Mouse (Mus musculus): ENCODE results near the gene Stk10. TPM values are rescaled to one million over a fixed set of nuclear protein-coding genes. Genes with fewer than 3 reads are reported as not detected.

Stk10 gene
- polyA plus RNA-seq, 1 experiment from 2014 or later: 5.2 TPM

- Histone ChIP-seq H3K9ac (ENCODE audit: low read depth, low read length) (no peak overlapping the region), H3K9me3 (ENCODE audit: control insufficient read depth, low read length) (no peaks in the 10 kb centered on the region), H3K27me3 (replicated peaks; ENCODE audit: control insufficient read depth, insufficient read depth, low read length) (no peaks in the 10 kb centered on the region), H3K4me1 (ENCODE audit: control insufficient read depth, insufficient read depth, low read length) (peaks cover 24% of the 10 kb centered on the region), H3K4me3 (ENCODE audit: low read length) (no peak overlapping the region), H3K4me2 (ENCODE audit: low read depth, low read length) (no peak overlapping the region), H3K27ac (ENCODE audit: low read length) (no peak overlapping the region), H3K36me3 (ENCODE audit: control insufficient read depth, insufficient read depth, low read length) (no peaks in the 10 kb centered on the region)
- 97% methylated on average over 4 of the region's 4 CpGs for WGBS
- no peak for ATAC-seq
These were observed 2.5 kb downstream of the Stk10 start for GRCm38 (mm10) chr11:32535646-32536045.

GRCm38 (mm10) chr11:32536954-32537353 lies 3.8 kb downstream of the Stk10 start:
- no peak overlapping the region for H3K4me2 ChIP-seq (ENCODE audit: low read depth, low read length)
- peaks cover 24% of the 10 kb centered on the region for H3K4me1 ChIP-seq (ENCODE audit: control insufficient read depth, insufficient read depth, low read length)
- H3K9ac ChIP-seq (ENCODE audit: low read depth, low read length): no peak overlapping the region
- no peak overlapping the region for H3K27ac ChIP-seq (ENCODE audit: low read length)
- no peaks in the 10 kb centered on the region for H3K36me3 ChIP-seq (ENCODE audit: control insufficient read depth, insufficient read depth, low read length)
- H3K27me3 ChIP-seq (replicated peaks; ENCODE audit: control insufficient read depth, insufficient read depth, low read length): no peaks in the 10 kb centered on the region
- 58% methylated on average over 7 of the region's 7 CpGs for WGBS
- ATAC-seq: no peak
- H3K4me3 ChIP-seq (ENCODE audit: low read length): no peak overlapping the region
- H3K9me3 ChIP-seq (ENCODE audit: control insufficient read depth, low read length): no peaks in the 10 kb centered on the region

- Histone ChIP-seq H3K36me3 (ENCODE audit: control insufficient read depth, insufficient read depth, low read length) (no peaks in the 10 kb centered on the region), H3K27me3 (replicated peaks; ENCODE audit: control insufficient read depth, insufficient read depth, low read length) (no peaks in the 10 kb centered on the region), H3K27ac (ENCODE audit: low read length) (peak overlapping the region; percentile 17; the same call in 1 of the 2 replicates), H3K4me3 (ENCODE audit: low read length) (no peak overlapping the region), H3K9me3 (ENCODE audit: control insufficient read depth, low read length) (no peaks in the 10 kb centered on the region), H3K9ac (ENCODE audit: low read depth, low read length) (no peak overlapping the region), H3K4me1 (ENCODE audit: control insufficient read depth, insufficient read depth, low read length) (peaks cover 25% of the 10 kb centered on the region), H3K4me2 (ENCODE audit: low read depth, low read length) (no peak overlapping the region)
- 65% methylated on average over 6 of the region's 6 CpGs for WGBS
- no peak for ATAC-seq
These were observed 5.3 kb downstream of the Stk10 start for GRCm38 (mm10) chr11:32538435-32538834.

DNA sequence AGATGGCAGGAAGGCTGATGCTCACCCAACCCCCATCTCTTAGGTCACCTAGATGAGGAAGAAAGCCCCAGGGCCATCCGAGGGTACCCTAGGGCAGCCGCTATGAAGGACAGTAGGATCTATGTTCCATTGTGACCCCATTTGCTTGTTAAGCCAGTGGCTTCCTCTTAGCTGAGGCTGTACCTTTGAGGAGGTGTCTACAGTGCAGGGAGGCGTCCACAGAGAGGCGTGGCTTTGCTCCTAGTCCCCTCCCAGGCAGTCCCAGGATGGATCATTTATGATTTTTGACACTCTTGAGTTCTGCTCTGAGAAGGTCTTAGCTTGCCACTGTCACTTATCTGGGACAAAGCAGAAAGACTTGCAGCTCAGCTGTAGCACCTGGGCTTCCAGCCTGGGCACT lies 5.7 kb downstream of the Stk10 start:
- H3K27me3 ChIP-seq (replicated peaks; ENCODE audit: control insufficient read depth, insufficient read depth, low read length): no peaks in the 10 kb centered on the region
- 0 out of 2 replicates have a peak overlapping the region, but pooled peaks have one; percentile 17 for H3K27ac ChIP-seq (ENCODE audit: low read length)
- no peak overlapping the region for H3K4me3 ChIP-seq (ENCODE audit: low read length)
- H3K9me3 ChIP-seq (ENCODE audit: control insufficient read depth, low read length): no peaks in the 10 kb centered on the region
- 75% methylated on average over 4 of the region's 4 CpGs for WGBS
- no peak overlapping the region for H3K9ac ChIP-seq (ENCODE audit: low read depth, low read length)
- H3K4me1 ChIP-seq (ENCODE audit: control insufficient read depth, insufficient read depth, low read length): peaks cover 22% of the 10 kb centered on the region
- no peaks in the 10 kb centered on the region for H3K36me3 ChIP-seq (ENCODE audit: control insufficient read depth, insufficient read depth, low read length)
- ATAC-seq: no peak
- no peak overlapping the region for H3K4me2 ChIP-seq (ENCODE audit: low read depth, low read length)

DNA sequence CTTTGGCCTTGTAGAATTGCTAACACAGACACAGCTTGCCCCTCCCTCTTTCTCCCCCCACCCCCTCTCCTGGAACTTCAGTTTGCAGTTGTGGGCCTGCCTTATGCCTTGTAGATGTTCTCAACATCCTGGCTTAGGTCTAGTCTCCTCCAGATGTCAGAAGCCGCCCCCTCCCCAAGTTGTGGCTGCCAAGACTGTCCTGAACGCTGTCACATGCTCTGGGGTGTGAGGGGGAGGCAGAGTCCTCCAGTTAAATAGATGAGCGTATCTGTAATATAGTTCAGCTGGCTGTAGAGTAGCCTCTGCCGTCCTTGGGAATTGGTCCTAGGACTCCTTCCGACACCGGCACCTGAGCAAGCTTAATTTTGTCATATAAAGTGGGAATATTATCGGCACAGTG lies 6.6 kb downstream of the Stk10 start:
- no peak overlapping the region for H3K27ac ChIP-seq (ENCODE audit: low read length)
- 72% methylated on average over 7 of the region's 7 CpGs for WGBS
- no peaks in the 10 kb centered on the region for H3K27me3 ChIP-seq (replicated peaks; ENCODE audit: control insufficient read depth, insufficient read depth, low read length)
- no peaks in the 10 kb centered on the region for H3K9me3 ChIP-seq (ENCODE audit: control insufficient read depth, low read length)
- H3K9ac ChIP-seq (ENCODE audit: low read depth, low read length): no peak overlapping the region
- no peak for ATAC-seq
- peaks cover 15% of the 10 kb centered on the region; the same call in 1 of the 2 replicates for H3K4me1 ChIP-seq (ENCODE audit: control insufficient read depth, insufficient read depth, low read length)
- no peak overlapping the region for H3K4me3 ChIP-seq (ENCODE audit: low read length)
- no peak overlapping the region for H3K4me2 ChIP-seq (ENCODE audit: low read depth, low read length)
- no peaks in the 10 kb centered on the region for H3K36me3 ChIP-seq (ENCODE audit: control insufficient read depth, insufficient read depth, low read length)

- H3K4me2 ChIP-seq (ENCODE audit: low read depth, low read length): no peak overlapping the region
- no peak overlapping the region for H3K4me3 ChIP-seq (ENCODE audit: low read length)
- H3K36me3 ChIP-seq (ENCODE audit: control insufficient read depth, insufficient read depth, low read length): no peaks in the 10 kb centered on the region
- peaks cover 15% of the 10 kb centered on the region; the same call in 1 of the 2 replicates for H3K4me1 ChIP-seq (ENCODE audit: control insufficient read depth, insufficient read depth, low read length)
- H3K9me3 ChIP-seq (ENCODE audit: control insufficient read depth, low read length): no peaks in the 10 kb centered on the region
- no peak overlapping the region for H3K27ac ChIP-seq (ENCODE audit: low read length)
- 71% methylated on average over 6 of the region's 6 CpGs for WGBS
- no peak overlapping the region for H3K9ac ChIP-seq (ENCODE audit: low read depth, low read length)
- ATAC-seq: no peak
- H3K27me3 ChIP-seq (replicated peaks; ENCODE audit: control insufficient read depth, insufficient read depth, low read length): no peaks in the 10 kb centered on the region
These were observed 7.4 kb downstream of the Stk10 start for GRCm38 (mm10) chr11:32540463-32540862.

DNA sequence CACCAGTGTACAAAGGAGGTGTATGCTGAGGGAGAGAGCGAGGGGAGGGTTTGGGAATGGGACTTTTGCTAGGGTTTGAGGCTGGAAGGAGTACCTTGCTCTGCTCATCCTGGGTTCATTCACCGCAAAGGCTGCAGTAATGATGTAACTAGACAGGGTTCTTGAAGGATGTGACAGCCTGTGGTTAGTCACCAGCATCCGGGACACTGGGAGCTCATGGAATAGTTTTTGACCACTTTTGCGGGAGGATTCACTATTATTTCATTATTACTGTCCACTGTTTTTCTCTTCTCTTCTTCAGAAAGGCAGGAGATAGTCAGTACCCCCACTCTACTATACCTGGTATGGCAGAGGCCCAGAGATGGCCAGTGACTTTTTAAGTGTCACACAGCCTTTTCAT lies 9.1 kb downstream of the Stk10 start:
- H3K27me3 ChIP-seq (replicated peaks; ENCODE audit: control insufficient read depth, insufficient read depth, low read length): no peaks in the 10 kb centered on the region
- H3K27ac ChIP-seq (ENCODE audit: low read length): peak overlapping the region; percentile 23; the same call in 1 of the 2 replicates
- no peaks in the 10 kb centered on the region for H3K9me3 ChIP-seq (ENCODE audit: control insufficient read depth, low read length)
- 86% methylated on average over 4 of the region's 4 CpGs for WGBS
- H3K4me3 ChIP-seq (ENCODE audit: low read length): no peak overlapping the region
- ATAC-seq: no peak
- peaks cover 15% of the 10 kb centered on the region; the same call in 1 of the 2 replicates for H3K4me1 ChIP-seq (ENCODE audit: control insufficient read depth, insufficient read depth, low read length)
- H3K4me2 ChIP-seq (ENCODE audit: low read depth, low read length): no peak overlapping the region
- no peaks in the 10 kb centered on the region for H3K36me3 ChIP-seq (ENCODE audit: control insufficient read depth, insufficient read depth, low read length)
- H3K9ac ChIP-seq (ENCODE audit: low read depth, low read length): no peak overlapping the region

- WGBS: 42% methylated on average over 3 of the region's 3 CpGs
- ATAC-seq: peak; percentile 62; the same call in 1 of the 2 replicates
These were observed 9.7 kb downstream of the Stk10 start for GRCm38 (mm10) chr11:32542687-32543411.

DNA sequence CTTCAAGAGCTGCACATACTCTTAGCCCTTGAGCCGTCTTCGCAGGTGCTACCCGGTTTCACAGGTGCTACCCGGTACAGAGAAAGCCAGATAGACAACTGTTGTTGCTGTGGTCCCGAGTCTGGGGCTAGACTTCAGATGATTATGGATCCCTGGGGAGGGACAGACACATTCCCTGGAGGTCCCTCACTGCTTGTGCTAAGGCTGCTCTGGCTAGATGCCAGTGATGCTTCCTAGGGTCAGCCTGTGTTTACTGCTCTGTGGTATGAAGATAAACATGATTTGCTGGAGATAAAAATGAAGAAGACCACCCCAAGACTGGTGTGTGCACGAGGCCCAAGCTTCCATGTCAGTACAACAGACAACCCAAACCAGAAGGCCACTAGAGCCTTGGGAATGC lies 10.9 kb downstream of the Stk10 start:
- H3K9ac ChIP-seq (ENCODE audit: low read depth, low read length): no peak overlapping the region
- H3K27ac ChIP-seq (ENCODE audit: low read length): no peak overlapping the region
- no peak overlapping the region for H3K4me2 ChIP-seq (ENCODE audit: low read depth, low read length)
- H3K27me3 ChIP-seq (replicated peaks; ENCODE audit: control insufficient read depth, insufficient read depth, low read length): no peaks in the 10 kb centered on the region
- H3K36me3 ChIP-seq (ENCODE audit: control insufficient read depth, insufficient read depth, low read length): no peaks in the 10 kb centered on the region
- ATAC-seq: no peak
- peaks cover 9% of the 10 kb centered on the region; the same call in 1 of the 2 replicates for H3K4me1 ChIP-seq (ENCODE audit: control insufficient read depth, insufficient read depth, low read length)
- H3K4me3 ChIP-seq (ENCODE audit: low read length): no peak overlapping the region
- H3K9me3 ChIP-seq (ENCODE audit: control insufficient read depth, low read length): no peaks in the 10 kb centered on the region
- WGBS: 74% methylated on average over 6 of the region's 6 CpGs

More at GRCm38 (mm10) chr11:32542687-32543411, 9.7 kb downstream of the Stk10 start:
- no peaks in the 10 kb centered on the region for H3K27me3 ChIP-seq (replicated peaks; ENCODE audit: control insufficient read depth, insufficient read depth, low read length)
- H3K9me3 ChIP-seq (ENCODE audit: control insufficient read depth, low read length): no peaks in the 10 kb centered on the region
- peak overlapping the region; percentile 49; the same call in 1 of the 2 replicates for H3K27ac ChIP-seq (ENCODE audit: low read length)
- H3K4me2 ChIP-seq (ENCODE audit: low read depth, low read length): no peak overlapping the region
- H3K36me3 ChIP-seq (ENCODE audit: control insufficient read depth, insufficient read depth, low read length): no peaks in the 10 kb centered on the region
- H3K9ac ChIP-seq (ENCODE audit: low read depth, low read length): no peak overlapping the region
- H3K4me3 ChIP-seq (ENCODE audit: low read length): no peak overlapping the region
- H3K4me1 ChIP-seq (ENCODE audit: control insufficient read depth, insufficient read depth, low read length): peaks cover 15% of the 10 kb centered on the region; the same call in 1 of the 2 replicates
